Mouse (Mus musculus) kidney, adult 2 months (tissue): ENCODE data around the gene Lrat.

Experiments
- CTCF ChIP-seq: fragments of 200-500 bp; conservative IDR thresholded peaks from 2 replicates; pipeline ENCODE4 v1.5.1; 2011; ENCODE audit warnings: low read depth, mild to moderate bottlenecking, control low read depth, low read length, moderate library complexity, mixed read lengths; ENCODE audit not compliant: insufficient read depth, insufficient read length
- POLR2A ChIP-seq: fragments of 200-500 bp; IDR thresholded peaks from one replicate; pipeline ENCODE4 v1.6.1; 2011; ENCODE audit warnings: low read depth, low read length, control low read depth

- TF ChIP-seq CTCF (no peak), POLR2A (no peak)
Measured at GRCm38 (mm10) chr3:82950639-82951038, 46.9 kb upstream of the Lrat start.
